Mouse (Mus musculus) adrenal gland, postnatal 14 days (tissue): Measurements from ENCODE around the gene Scrn1. TPM values are rescaled to one million over a fixed set of nuclear protein-coding genes. Genes with fewer than 3 reads are reported as not detected.

ENCODE experiments used
- DNase-seq: peaks from one replicate; pipeline ENCODE4 v3.0.0; 2021; ENCODE audit warnings: mixed read lengths
- total RNA-seq: library from RNA; stranded (reverse); gene quantifications from 2 replicates; pipeline ENCODE4 v1.2.3, GENCODE M21; 2021

Gene Scrn1
- total RNA-seq, 1 experiment from 2014 or later = 24.8 TPM

DNA sequence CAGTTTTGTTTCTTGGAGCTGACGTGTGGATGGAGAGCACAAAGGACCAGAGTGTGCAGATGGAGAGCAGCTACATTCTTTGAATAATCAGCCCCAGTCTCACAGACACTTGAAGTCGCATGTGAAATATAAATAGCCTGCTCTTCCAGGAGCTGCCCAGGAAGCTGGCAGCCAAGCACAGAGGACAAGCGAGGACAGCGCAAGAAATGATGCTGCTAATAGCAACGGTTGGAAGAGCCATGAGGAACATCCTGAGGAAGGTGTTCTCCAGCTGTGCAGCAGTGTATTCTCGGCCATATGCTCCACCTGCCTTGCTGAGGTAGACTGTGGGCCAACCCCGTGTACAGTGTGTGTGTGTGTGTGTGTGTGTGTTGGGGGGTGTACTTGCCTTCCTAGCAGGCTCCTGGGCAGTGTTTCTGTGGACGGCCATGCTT is 35.2 kb downstream of the Scrn1 start:
- no peak for DNase-seq

DNA sequence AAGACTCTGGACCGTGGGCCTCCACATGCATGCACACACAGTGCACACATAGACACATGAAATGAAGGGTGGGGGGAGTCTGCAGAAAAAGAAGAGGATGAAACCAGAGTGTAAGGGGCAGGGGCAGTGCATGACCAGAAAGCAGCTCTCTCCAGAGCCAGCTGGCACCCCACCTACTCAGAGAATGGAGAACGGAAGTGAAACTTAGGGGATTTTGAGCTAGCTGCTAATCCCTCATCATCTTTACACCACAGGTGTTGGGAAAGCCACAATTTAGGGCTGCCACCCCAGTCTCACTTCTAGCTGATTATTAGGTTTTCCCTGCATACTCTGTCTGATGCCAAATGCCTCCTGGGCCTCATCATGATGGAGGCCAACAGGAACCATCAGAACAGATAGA is 36.1 kb downstream of the Scrn1 start:
- DNase-seq = no peak

DNA sequence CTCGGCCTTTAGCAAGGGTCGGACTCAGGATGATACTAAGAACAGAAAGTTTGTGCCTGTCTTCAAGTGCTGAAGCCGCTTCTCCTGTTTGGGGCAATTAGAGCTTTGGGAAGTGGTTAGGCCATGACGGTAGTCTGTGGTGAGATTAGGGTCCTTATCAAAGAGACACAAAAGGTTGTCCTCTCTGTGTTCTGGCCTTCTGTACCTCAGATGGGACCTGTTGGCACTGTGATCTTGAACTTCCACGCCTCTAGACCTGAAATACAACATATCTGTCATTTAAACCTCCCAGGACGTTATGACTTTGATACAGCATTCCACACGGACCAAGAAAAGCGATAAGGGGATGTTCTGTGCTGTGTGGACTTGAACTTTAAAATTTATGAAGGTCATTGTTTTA is 37.6 kb downstream of the Scrn1 start:
- no peak for DNase-seq

DNA sequence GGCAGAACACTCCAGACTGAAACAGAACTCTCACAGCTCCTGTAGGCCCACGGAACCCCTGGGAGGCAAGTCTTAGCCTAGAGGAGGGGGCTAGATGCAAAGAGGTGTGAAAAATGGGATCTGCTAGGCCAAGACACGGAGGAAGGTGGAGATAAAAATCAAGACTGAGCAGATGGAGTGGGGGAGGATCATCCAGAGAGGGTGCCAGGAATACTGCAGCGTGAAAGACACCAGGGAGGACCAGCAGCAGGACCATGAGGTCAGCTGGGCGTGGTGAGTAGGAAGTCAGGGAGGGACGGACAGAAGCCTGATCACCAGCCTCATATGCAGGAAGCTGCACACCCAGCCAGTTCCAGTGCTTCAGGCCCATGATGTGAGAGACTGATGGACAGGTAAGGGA is 47.5 kb downstream of the Scrn1 start:
- DNase-seq = no peak

DNA sequence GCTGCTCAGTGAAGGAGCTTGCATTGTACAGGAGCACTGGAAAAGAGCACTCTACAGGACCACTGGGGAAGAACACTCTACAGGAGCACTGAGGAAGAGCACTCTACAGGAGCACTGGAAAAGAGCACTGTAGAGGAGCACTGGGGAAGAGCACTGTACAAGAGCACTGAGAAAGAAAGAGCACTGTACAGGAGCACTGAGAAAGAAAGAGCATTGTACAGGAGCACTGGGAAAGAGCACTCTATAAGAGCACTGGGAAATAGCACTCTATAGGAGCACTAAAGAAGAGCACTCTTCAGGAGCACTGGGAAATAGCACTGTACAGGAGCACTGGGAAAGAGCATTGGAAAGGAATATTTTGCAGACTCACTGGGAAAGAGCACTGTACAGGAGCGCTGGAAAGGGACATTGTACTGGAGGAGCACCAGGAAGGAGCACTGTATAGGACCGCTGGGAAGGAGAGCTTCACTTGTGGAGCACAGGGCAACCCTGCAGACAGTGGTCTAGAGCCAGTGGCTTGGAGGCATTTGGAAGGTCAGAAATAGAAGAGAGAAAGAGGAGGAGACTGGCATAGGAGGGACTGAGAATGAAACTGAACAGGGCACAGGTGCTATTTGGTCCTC is 49.7 kb downstream of the Scrn1 start:
- no peak for DNase-seq

DNA sequence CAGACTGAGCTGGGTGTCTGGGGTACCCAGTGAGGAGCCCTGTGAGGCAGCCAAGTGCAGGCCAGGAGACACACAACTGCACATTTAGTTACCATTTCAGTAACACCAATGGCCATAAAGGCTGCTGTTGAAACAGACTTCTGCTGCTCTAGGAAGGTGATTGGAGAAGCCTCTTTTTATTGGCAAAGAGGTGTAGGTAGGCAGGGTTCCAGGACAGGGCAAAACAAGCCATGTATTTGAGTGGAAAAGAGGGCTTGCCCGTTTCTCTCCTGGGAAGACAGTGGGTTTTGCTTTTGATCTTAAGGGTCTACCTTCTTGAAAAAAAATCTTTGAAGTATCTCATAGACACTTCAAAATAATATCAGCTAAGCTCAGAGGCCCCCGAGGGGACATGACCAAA is 54.0 kb downstream of the Scrn1 start:
- no peak for DNase-seq

DNA sequence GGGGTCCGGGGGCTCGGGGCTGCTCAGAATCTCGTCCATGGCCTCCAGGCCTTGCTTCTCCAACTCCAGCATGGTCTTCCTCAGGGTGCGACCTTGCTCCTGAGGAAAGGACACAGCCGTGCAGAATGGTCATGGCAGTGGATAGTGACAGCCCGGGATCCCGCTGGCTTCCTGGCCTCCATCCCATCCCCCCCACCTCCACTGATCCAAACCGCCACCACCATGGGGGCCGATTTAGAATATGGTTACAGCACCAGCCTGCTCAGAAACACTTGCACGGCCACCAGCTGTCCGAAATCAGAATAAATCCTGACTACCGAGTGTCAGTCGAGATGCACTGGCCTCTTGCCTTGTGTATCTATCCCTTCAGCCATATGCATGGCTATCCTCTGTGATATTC is 57.0 kb downstream of the Scrn1 start:
- no peak for DNase-seq

DNA sequence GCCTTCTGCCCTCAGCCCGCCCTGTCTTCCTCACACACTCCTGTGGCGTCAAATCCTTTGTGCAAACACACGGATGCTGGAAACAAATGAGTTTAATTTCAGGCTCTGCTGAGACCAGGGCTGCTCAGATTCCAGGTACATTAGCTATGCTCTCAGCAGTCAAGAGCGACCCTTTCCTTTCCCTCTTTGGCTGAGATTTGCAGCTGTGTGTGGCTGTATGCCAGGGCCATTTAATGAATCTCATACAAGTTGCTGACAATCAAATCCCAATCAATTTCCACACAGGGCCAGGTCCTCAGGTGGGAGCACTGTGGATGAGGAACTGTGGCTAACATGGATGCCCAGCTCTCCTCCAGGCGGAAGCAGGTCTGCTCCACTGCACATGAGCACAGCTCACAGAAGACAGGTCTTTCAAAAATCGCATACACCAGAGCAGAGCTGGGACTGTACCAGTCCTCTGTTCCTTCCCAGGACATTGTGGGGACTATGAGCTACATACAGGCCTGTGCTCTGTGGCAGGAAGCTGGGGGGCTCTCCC is 58.0 kb downstream of the Scrn1 start:
- no peak for DNase-seq

DNA sequence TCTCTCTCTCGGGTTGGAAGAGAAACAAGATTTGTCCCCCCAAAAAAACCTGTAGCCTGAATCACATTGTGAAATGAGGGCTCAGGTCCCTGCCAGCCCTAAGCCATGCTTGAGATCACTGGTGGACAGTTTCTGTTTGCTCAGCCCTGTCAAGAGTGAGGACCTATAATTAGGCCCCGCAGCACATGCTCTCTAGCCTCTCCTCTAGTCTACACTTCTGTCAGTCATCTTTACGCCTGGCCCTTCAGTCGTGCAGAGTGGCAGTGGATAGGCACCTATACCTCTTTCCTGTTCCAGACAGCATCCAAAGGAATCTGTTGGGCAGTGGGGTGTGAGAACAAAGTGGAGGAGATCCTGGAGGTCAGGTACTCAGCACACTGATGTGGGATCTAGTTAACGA is 58.5 kb downstream of the Scrn1 start:
- DNase-seq = no peak

DNA sequence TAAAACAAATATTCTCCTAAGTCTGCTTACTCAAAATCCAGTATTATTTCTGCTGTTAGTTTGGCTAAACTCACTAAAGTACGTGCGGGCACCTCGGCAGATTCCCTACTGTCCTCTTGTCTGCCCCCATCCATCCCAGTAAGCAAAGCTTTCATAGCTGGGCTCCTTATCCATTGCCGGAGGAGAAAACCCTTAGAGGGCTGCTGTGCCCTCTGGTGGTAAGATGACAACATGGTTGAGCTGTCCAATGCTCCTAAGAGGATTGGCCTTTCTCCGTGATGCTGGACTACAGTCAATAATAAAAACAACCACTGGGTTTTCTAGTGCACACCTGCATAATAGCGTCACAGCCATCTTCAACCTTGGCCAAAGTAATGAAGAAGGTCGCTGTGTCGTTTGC is 59.3 kb downstream of the Scrn1 start:
- peak; percentile 73 for DNase-seq

DNA sequence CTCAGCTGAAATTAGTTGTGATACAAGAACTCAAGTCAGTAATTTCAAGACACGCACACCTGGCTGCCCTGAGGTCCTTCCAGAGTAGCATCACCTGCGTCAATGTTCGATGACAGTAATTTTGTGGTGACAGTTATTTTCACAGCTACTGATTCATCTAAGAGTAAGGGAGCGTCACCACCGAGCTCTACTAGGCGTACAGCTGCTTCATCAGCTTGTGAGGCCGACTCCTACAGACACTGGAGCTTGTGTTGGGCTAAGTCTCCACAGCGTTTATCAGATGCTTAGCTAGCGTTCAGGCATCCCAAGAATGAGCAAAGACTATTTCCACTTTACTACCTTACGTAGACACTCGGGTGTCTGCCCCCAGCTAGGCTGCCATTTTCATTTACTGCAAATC is 60.0 kb downstream of the Scrn1 start:
- no peak for DNase-seq

DNA sequence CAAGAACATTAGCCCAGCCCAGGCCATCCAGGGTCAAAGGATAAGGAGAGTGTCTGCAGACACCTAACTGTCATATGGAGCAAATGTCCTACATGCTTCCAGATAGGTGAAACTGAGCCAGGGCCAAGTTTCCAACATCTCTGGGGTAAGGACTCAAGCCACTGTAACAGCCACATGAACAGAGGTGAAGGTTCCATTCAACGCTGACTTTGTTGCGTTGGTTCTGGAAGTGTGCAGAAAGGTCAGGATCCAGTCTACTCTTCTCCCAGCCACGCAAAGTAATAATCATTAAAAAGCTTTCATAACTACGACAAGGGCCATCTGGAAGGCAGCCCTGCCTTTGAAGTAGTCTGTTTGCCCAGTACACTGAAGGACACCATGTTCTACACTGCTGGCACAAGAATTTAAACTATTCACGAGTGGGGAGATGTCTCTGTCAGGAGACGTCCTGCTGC is 63.6 kb downstream of the Scrn1 start:
- peak; percentile 76 for DNase-seq

DNA sequence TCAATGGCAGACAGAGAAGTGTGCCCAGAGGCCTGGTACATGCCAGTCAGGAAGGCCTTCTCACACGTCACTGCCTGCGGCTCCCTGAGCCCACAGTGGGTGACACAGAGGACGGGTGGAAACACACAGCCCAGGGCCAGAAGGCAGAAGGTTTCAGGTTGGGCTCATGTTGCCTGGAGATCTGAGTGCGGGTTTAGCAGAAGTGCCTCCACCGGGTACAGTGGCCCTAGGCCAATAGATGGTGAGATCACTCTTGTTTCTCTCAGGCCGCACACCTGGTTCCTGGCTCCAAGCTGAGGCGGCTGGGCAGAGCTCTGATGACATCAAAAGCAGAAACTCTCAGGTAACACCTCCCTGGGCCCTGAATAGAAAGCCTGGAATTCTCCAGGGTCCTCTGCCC is 70.1 kb downstream of the Scrn1 start:
- DNase-seq = no peak

DNA sequence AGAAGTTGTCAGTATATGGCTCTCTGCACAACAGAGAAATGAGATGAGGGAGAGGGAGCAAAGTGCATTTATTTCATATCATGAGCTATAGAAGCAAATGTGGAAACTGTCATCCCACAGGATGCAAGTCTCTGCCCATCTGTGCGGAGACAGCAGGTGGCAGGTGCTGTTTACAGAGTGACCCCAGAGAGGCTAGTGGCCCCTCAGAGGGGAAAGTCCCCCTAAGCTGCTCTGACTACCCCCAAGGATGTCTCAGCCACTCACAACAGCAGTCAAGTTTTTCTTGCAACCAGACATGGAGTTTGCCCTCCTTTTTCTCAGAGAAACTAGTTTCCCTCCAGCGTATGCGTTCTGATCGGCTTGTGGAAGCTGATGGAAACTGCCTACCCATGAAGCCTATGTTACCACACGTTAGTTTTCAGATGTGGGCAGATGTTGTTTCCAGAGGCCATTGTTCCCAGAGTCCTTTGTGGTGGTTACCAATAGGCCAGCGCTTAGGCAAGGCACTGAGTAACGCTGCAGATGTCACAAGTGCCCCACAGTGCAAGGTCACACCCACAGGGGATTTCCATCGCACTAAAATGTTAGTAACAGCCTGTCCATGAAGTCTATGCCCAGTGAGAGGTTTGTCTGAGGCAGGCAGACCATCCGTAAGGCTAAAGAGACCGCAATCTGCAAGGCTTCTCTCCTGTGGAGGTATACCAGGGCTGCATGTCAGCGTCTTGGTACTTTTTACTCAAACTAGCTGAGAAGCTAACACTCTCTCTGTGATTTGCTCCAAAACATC is 71.5 kb downstream of the Scrn1 start:
- DNase-seq = peak; percentile 61

DNA sequence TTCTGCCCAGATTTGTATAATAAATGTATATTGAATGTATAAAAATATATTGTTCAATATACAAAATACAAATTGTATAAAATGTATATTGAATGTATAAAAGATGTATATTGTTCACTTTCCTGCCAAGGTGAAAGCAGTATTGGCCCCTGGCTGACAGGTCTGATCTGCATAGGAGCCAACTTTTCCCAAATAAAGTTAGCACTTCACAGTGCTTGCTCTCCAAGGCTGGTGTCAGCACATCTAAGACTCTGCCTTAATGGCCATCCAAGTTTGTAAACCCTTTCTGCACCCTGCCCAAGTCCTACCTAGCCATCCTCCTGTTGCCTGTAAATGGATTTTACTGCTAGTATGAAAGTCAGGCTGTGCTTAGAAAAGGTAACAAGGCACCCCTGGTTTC is 72.2 kb downstream of the Scrn1 start:
- no peak for DNase-seq

DNA sequence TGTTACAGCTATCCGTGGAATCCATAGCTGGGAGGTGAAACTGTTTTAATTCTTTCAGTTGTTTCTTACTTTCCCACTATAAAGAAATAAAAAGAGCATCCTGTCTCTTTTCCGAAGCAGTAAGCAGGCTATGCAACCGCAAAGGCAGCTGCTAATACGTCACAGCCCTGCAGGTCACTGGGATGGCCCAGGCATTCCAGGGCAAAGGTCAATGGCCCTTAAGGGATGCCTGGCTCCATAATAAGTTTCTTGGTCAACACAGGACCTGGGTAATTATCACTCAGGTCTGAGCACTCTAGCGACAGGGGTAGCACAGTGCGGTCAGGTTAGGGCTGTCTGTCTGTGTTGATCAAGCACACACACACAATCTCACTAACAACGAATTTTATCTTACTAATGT is 75.2 kb downstream of the Scrn1 start:
- DNase-seq = no peak

DNA sequence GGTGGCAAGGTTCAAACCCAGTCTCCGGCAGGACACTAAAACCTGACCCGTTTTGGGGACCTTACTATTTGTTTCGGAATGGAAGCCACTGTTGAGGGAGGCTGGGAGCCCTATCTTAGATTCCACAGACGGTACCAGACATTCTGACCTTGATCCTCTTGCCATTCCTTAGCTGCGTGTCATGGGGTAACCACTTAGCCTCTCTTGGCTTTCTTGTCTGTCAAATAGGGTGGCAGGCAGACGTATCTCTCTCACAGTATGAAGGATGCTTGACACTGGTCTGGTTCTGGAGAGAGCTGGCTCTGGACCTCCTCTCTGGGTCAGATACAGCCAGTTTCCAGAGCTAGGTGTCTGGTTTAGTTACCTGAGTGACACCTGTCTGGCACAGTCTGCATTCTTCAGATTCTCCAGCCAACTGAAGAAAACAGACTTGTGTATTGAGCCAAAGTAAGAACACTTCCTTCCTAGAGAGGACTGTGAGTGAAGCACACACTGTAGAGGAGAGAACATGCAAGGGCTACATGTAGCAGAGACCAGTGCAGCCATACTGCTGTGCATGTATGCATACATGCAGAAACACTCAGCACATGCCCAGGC is 80.2 kb downstream of the Scrn1 start:
- no peak for DNase-seq

DNA sequence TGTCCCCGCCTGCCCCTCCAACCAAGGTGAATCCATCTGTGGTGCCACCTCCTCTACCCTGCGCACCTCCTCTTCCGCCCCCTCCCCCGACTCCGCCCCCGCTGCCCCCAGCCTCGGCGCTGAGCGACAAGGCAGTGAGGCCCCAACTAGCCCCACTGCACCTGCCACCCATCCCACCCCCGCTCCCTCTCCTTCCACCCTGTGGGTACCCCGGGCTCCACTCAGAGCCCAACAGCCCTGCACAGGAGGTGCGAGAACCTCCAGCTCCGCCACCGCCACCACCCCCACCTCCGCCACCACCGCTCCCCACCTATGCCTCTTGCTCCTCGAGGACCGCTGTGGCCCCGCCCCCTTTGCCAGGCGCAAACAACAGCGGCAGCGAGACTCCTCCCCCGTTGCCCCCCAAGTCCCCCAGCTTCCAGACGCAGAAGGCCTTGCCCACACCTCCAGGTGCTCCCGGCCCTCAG is 80.8 kb downstream of the Scrn1 start:
- DNase-seq = peak; percentile 39

DNA sequence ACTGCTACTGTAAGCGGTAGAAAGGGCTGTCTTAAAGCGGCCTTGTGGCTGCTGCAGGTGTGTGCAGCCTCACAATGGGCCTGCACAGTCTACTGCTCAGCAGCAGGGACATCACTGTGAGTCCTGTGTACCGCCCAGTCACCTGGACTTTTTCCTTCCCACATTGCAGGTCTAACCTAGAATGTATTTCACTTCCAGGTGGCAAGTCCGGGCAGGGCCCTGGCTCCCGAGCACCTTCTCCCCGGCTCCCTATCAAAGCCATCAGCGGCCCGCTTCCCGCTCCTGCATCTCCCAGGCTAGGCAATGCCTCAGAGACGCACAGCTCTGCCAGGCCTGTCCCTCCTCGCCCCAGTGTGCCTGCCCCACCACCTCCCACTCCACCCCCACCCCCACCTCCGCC is 81.3 kb downstream of the Scrn1 start:
- no peak for DNase-seq

DNA sequence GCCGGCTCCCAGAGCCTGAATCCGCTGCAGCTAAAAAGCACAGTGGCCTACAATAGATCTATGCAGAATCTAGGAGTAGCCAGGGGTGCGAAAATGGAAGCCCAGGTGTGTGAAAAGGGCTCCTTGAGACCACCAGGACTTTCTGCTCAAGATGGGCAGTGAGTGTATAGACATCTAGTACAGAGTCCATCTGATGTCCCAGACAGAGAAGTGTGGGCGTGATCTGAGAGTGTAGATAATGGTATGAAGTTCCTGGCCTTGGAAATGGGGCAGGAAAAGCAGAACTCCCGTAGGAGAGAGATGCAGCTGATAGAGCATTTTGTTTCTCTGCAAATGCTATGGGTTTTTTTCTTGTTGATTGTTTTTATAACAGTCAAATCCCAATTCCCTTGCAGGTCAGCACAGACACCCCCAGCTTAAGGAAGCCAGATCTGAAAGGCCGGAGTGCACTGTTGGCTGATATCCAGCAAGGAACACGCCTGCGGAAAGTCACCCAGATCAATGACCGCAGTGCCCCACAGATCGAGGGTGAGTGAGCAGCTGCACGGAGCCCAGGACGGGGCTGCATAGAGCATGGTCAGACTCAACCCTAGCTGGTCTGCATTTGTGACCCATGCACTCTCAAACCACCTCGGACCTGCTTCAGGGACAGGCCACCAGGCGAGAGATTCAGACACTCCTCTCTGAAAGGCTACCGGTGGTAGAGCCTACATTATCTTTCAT is 84.7 kb downstream of the Scrn1 start:
- DNase-seq = no peak

DNA sequence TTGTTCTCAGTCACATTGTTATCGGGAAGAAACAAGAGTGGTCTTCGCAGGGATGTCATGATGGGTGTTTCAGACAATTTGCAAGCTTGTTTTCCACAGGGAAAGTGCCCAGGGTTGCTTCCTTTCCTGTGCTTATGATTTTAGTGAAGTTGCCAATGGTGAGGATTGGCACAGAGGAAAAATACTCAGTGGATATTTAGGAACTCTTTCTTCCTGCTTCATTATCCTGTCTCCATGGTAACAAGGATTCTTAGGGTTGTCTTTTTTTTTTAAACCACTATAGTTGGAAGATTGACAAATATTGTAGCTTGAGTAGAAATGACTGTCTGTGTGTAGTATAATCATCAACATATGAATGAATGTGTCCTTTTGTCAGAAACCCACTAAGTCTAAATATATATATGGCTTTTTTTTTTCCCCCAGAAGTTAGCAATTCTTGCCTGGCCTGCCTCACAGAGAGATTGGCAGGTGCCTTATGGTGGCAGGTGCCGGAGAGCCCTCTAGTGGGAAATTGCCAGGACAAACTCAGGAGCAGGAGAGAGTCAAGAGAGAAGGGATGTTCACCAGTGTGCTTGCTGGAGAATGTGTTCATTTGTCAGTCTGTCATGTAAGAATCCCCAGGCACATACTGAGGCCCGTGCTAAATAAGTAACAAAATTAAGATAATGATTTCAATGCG is 87.5 kb downstream of the Scrn1 start:
- DNase-seq = no peak
